Mouse (Mus musculus) bone marrow macrophage, adult 2 months (primary cell): ENCODE measurements at regions not wholly inside any gene's neighbourhood (a gene's known extent, or its start where the extent isn't known, plus 50 kb on each side); places are given as distances from the start of the nearest gene placed in this dataset.

Experiments
- CTCF ChIP-seq: IDR thresholded peaks from 2 replicates; pipeline ENCODE4 v1.5.1; 2012; ENCODE audit warnings: low read depth, mild to moderate bottlenecking, low read length, moderate library complexity
- POLR2A ChIP-seq: IDR thresholded peaks from 2 replicates; pipeline ENCODE4 v1.6.1; 2012; ENCODE audit warnings: mild to moderate bottlenecking, low read depth, low read length, borderline replicate concordance

DNA sequence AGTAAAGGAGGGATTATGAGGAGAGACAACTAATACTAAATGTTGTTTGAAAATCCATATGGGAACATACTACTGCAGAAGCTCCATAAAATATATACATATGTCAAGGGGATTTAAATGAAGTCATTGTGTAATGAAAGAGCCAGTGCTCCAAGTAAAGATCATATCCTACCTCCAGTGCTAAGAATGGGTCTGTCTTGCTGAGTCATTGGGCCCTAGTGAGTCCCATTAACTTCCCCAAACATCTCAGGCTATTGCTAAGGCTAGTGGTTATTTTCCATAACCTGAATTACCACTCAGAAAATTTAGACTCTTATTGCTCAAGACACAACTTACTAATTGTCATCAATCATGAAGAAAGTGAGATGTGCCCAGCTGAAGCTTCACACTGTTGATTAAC lies 215.2 kb upstream of the Fscb start:
- TF ChIP-seq CTCF, result no peak
- TF ChIP-seq POLR2A, result no peak
